Mouse (Mus musculus) liver, embryonic 15.5 days (tissue): Measurements from ENCODE around the gene Slc1a4. TPM values are rescaled to one million over a fixed set of nuclear protein-coding genes. Genes with fewer than 3 reads are reported as not detected.

Experiments
- ATAC-seq: fragments of 200-750 bp; cut with Nextera tagmentation; 2 replicates; pipeline ENCODE4 v1.8.0; 2017; ENCODE audit warnings: moderate number of reproducible peaks, mild to moderate bottlenecking, moderate library complexity; ENCODE audit not compliant: insufficient read depth
- H3K27ac ChIP-seq: fragments of 300-500 bp; sonication (generic); replicated peaks from 2 replicates; pipeline ENCODE4 v1.5.1; 2015; ENCODE audit warnings: mild to moderate bottlenecking, inconsistent platforms
- H3K27me3 ChIP-seq: fragments of 300-500 bp; sonication (generic); 2 replicates; pipeline ENCODE4 v1.6.1; 2015; ENCODE audit warnings: mild to moderate bottlenecking, inconsistent platforms
- H3K36me3 ChIP-seq: fragments of 300-500 bp; sonication (generic); replicated peaks from 2 replicates; pipeline ENCODE4 v1.6.1; 2015; ENCODE audit warnings: moderate library complexity, mild to moderate bottlenecking, inconsistent platforms
- H3K4me1 ChIP-seq: fragments of 300-500 bp; sonication (generic); replicated peaks from 2 replicates; pipeline ENCODE4 v1.6.1; 2015; ENCODE audit warnings: inconsistent platforms
- H3K4me2 ChIP-seq: fragments of 300-500 bp; sonication (generic); 2 replicates; pipeline ENCODE4 v1.6.1; 2015; ENCODE audit warnings: moderate library complexity, mild to moderate bottlenecking, inconsistent platforms
- H3K4me3 ChIP-seq: fragments of 300-500 bp; sonication (generic); replicated peaks from 2 replicates; pipeline ENCODE4 v1.5.1; 2015; ENCODE audit warnings: mild to moderate bottlenecking, inconsistent platforms
- H3K9ac ChIP-seq: fragments of 300-500 bp; sonication (generic); 2 replicates; pipeline ENCODE4 v1.6.1; 2015; ENCODE audit warnings: moderate library complexity, mild to moderate bottlenecking, inconsistent platforms
- H3K9me3 ChIP-seq: fragments of 300-500 bp; sonication (generic); replicated peaks from 2 replicates; pipeline ENCODE4 v1.6.1; 2016; ENCODE audit warnings: inconsistent platforms
- WGBS: fragments of 180-500 bp; shearing (Covaris S2); methylation state at CpG from one replicate; pipeline ENCODE4 v1.1.7; 2015; ENCODE audit warnings: mixed read lengths; ENCODE audit not compliant: insufficient replicate concordance; 5-methylcytosine and 5-hydroxymethylcytosine counted together
- polyA plus RNA-seq: library from polyadenylated mRNA; unstranded; fragments of >200 nt; fragmentation: Nextera tagmentation; extraction: Ambion mirVana; gene quantifications from 2 replicates; pipeline ENCODE4 v1.2.1, GENCODE M21; 2015

The Slc1a4 gene
- polyA plus RNA-seq, 1 experiment from 2014 or later: 9.6 TPM

DNA sequence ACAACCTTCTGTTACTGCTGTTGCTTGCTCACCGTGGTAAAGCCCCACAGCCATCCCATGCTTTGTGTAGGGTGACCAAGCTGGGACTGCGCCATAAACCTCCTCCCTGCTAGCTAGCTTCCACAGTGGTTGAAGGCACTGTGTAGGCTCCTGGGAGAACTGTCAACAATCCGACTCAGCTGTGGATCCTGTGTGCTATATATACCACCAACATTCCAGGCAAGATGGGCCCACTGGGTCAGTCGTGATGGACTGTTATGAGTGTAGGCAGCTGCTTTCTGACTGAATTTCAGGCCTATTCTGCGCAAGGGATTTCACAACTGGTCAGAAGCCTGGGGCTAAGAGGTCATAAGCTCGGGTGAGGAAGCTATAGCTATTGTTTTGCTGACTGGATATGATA is 32.6 kb downstream of the Slc1a4 start:
- WGBS: 55% methylated on average over 6 of the region's 6 CpGs
- no peak for ATAC-seq
- Histone ChIP-seq H3K36me3 (peaks cover 9% of the 10 kb centered on the region; the same call in 1 of the 2 replicates), H3K4me2 (no peak overlapping the region), H3K27ac (no peak overlapping the region), H3K9me3 (no peaks in the 10 kb centered on the region), H3K4me3 (no peak overlapping the region), H3K9ac (no peak overlapping the region), H3K27me3 (no peaks in the 10 kb centered on the region), H3K4me1 (0 out of 2 replicates have a peak, but pooled peaks cover 4% of the 10 kb centered on the region)

DNA sequence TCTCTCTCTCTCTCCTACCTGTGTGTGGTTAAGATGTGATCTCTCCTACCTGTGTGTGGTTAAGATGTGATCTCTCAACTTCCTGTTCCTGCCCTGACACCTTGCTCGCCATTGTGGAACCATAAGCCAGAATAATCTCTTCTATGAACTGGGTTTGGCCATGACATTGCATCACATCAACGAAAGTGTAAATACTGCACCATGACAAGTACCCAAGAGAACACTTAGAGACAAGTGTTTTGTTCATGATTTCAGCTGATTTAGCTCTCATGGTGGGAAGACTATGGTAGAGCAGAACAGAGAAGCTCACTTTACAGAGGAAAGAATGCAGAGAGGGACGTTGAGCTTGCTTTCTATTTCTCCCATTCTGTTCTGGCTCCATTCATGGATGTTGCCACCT is 48.0 kb downstream of the Slc1a4 start:
- no peak for ATAC-seq
- Histone ChIP-seq H3K9me3 (no peaks in the 10 kb centered on the region), H3K27me3 (no peaks in the 10 kb centered on the region), H3K9ac (no peak overlapping the region), H3K27ac (no peak overlapping the region), H3K4me2 (no peak overlapping the region), H3K36me3 (no peaks in the 10 kb centered on the region), H3K4me1 (no peaks in the 10 kb centered on the region), H3K4me3 (no peak overlapping the region)
- 43% methylated on average over 3 of the region's 3 CpGs for WGBS

GRCm38 (mm10) chr11:20282601-20283219 is 49.8 kb downstream of the Slc1a4 start:
- H3K27ac ChIP-seq: no peak overlapping the region
- H3K9me3 ChIP-seq: no peaks in the 10 kb centered on the region
- H3K4me3 ChIP-seq: no peak overlapping the region
- H3K9ac ChIP-seq: no peak overlapping the region
- no peaks in the 10 kb centered on the region for H3K4me1 ChIP-seq
- whole genome bisulfite sequencing: 57% methylated on average over 2 of the region's 2 CpGs
- H3K4me2 ChIP-seq: no peak overlapping the region
- H3K27me3 ChIP-seq: no peaks in the 10 kb centered on the region
- ATAC-seq: no peak
- no peaks in the 10 kb centered on the region for H3K36me3 ChIP-seq

- 59% methylated on average over 5 of the region's 5 CpGs for WGBS
- Histone ChIP-seq H3K9me3 (no peaks in the 10 kb centered on the region), H3K9ac (no peak overlapping the region), H3K4me2 (no peak overlapping the region), H3K4me1 (no peaks in the 10 kb centered on the region), H3K4me3 (no peak overlapping the region), H3K27ac (no peak overlapping the region), H3K36me3 (no peaks in the 10 kb centered on the region), H3K27me3 (no peaks in the 10 kb centered on the region)
- no peak for ATAC-seq
Observed at GRCm38 (mm10) chr11:20280982-20281381, 51.5 kb downstream of the Slc1a4 start.

DNA sequence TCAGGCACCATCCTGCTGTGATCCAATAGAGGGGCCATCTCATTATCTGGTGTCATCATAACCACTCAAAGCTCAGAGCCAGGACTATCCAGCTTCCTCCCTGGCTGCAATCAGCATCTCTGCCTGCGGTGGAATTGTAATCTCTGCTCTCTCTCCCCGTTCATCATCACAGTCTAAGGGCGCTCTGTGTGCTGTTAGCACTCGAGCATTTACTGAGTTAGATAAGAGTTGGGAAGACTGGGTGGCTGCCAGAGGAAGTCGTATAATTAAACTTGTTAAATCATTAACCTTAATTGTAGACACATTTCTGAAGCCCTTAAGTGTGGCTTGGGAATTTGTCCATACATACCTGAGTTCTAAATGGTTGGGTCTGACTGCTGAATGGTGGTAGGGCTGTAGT is 53.8 kb downstream of the Slc1a4 start:
- no peaks in the 10 kb centered on the region for H3K9me3 ChIP-seq
- no peak overlapping the region for H3K9ac ChIP-seq
- H3K27ac ChIP-seq: no peak overlapping the region
- ATAC-seq: no peak
- H3K27me3 ChIP-seq: no peaks in the 10 kb centered on the region
- WGBS: 25% methylated on average over 5 of the region's 5 CpGs
- no peak overlapping the region for H3K4me3 ChIP-seq
- no peaks in the 10 kb centered on the region for H3K36me3 ChIP-seq
- H3K4me2 ChIP-seq: no peak overlapping the region
- no peaks in the 10 kb centered on the region for H3K4me1 ChIP-seq

DNA sequence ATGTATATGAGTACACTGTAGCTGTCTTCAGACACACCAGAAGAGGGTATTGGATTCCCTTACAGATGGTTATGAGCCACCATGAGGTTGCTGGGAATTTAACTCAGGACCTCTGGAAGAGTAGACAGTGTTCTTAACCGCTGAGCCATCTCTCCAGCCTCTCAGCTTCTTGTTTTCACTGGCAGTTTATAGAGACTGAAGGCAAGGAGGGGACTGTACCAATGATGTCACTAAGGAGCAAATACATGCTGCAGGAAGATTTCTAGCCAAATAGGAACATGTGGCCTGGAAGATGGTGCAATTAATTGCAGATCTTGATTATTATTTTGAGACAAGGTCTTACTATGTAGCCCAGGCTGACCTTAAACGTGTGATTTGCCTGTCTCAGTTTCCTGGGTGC is 55.4 kb downstream of the Slc1a4 start:
- H3K36me3 ChIP-seq: no peaks in the 10 kb centered on the region
- H3K4me1 ChIP-seq: no peaks in the 10 kb centered on the region
- H3K4me3 ChIP-seq: no peak overlapping the region
- H3K9ac ChIP-seq: no peak overlapping the region
- WGBS: 51% methylated on average over 2 of the region's 2 CpGs
- no peaks in the 10 kb centered on the region for H3K9me3 ChIP-seq
- no peak for ATAC-seq
- H3K27me3 ChIP-seq: no peaks in the 10 kb centered on the region
- no peak overlapping the region for H3K27ac ChIP-seq
- no peak overlapping the region for H3K4me2 ChIP-seq

DNA sequence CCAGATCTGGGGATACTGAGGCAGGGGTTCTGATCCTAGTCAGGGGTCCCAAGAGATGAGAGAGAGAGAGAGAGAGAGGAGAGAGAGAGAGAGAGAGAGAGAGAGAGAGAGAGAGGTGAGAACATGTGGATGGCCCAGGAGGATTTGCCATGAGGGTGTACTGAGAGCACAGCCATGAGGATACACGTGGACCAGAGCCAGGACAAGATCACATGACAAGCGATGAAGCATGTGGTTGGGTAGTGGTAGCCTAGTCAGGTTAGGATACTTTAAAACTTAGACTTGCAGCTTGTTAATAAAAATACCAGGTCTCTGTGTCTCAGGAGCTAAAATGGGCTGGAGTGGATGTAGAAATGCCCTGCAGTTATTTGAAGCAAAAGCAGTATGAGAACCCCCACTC is 56.5 kb downstream of the Slc1a4 start:
- WGBS: 47% methylated on average over 2 of the region's 2 CpGs
- H3K27me3 ChIP-seq: no peaks in the 10 kb centered on the region
- ATAC-seq: no peak

DNA sequence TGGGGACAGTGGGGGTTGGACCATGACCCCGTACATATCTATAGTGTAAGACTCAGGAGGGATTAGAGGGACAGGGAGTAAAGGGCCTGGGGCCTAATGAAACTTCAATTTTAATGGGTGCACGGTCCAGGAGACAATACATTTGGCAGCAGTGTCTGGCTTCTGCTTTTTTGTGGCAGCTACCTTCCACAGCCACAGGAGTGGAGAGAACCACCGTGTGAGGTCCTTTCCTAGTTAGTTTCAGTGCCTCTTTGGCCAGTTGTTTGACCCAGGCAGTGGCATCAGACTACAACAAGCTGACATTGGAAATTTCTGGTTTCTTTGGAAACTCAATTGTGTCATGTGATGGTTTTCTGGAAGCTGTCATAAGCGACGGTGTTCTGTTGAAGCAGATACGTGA is 62.6 kb downstream of the Slc1a4 start:
- H3K9ac ChIP-seq: no peak overlapping the region
- no peaks in the 10 kb centered on the region for H3K27me3 ChIP-seq
- H3K9me3 ChIP-seq: no peaks in the 10 kb centered on the region
- no peak overlapping the region for H3K4me3 ChIP-seq
- H3K36me3 ChIP-seq: no peaks in the 10 kb centered on the region
- 61% methylated on average over 6 of the region's 6 CpGs for WGBS
- no peak for ATAC-seq
- no peak overlapping the region for H3K27ac ChIP-seq
- no peaks in the 10 kb centered on the region for H3K4me1 ChIP-seq
- H3K4me2 ChIP-seq: no peak overlapping the region

More for the DNA sequence above, 56.5 kb downstream of the Slc1a4 start:
- Histone ChIP-seq H3K9ac (no peak overlapping the region), H3K9me3 (no peaks in the 10 kb centered on the region), H3K36me3 (no peaks in the 10 kb centered on the region), H3K27ac (no peak overlapping the region), H3K4me3 (no peak overlapping the region), H3K4me2 (no peak overlapping the region), H3K4me1 (no peaks in the 10 kb centered on the region)

DNA sequence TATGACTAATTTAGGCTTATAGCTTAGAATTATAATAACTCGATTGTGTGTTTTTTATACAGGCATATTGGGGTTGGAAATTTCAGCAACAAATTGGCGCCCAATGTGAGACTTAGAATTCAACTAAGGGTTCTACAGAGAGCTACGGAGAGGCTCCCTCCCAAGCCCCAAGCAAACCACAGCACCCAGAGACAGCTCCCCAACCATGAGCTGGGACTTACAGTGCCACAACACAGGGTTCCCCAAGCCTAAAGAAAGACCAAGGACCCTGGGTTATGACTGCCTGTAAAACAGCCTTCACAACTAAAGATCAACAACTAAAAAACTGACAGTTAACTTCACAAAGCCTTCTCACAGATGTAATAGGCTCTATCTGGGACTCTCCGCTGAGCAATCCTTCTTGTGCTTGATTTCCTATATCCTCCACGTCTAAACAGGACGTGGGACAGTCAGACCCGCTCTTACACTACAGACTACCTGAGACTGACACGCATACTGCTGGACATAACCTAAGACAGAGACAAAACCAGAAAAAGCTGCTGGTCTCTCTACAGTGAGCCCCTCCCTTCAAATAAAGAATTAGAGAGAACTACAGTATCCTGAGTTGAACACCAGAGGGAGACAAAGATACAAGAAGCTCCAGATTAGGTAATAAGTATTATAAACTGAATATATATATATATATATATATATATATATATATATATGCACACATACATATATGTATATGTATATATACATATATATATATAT is 69.7 kb downstream of the Slc1a4 start:
- 46% methylated on average over 8 of the region's 8 CpGs for WGBS
- Histone ChIP-seq H3K27ac (no peak overlapping the region), H3K9ac (no peak overlapping the region), H3K4me2 (no peak overlapping the region), H3K4me3 (no peak overlapping the region), H3K27me3 (no peaks in the 10 kb centered on the region; the same call in 1 of the 2 replicates), H3K4me1 (no peaks in the 10 kb centered on the region), H3K9me3 (no peaks in the 10 kb centered on the region), H3K36me3 (no peaks in the 10 kb centered on the region)
- no peak for ATAC-seq

GRCm38 (mm10) chr11:20254791-20255190 is 77.7 kb downstream of the Slc1a4 start:
- ATAC-seq: no peak
- WGBS: 68% methylated on average over 4 of the region's 4 CpGs

DNA sequence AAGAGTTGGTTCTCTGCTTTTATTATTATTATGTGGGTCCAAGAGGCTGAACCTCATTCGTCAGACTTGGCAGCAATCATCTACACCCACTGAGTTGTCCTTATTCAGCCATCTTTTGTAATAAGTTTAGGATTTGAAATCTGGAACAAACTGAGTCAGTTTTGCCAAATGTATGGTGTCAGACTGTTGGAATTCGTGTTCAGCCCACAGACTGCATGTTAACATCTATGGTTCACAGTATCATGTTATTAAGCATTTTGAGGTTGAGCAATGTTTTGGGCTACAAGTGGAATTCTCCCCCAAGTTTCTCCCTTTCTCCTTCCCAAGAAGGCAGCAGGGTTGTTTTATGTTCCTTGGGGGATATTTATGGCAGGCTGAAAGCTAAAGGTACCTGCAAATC is 79.4 kb downstream of the Slc1a4 start:
- H3K4me3 ChIP-seq: no peak overlapping the region
- no peak overlapping the region for H3K9ac ChIP-seq
- ATAC-seq: no peak
- no peaks in the 10 kb centered on the region for H3K9me3 ChIP-seq
- no peak overlapping the region for H3K4me2 ChIP-seq
- 49% methylated on average over 2 of the region's 2 CpGs for WGBS
- H3K4me1 ChIP-seq: peaks cover 27% of the 10 kb centered on the region
- no peak overlapping the region for H3K27ac ChIP-seq
- peaks cover 3% of the 10 kb centered on the region; the same call in 1 of the 2 replicates for H3K27me3 ChIP-seq
- H3K36me3 ChIP-seq: no peaks in the 10 kb centered on the region

More at GRCm38 (mm10) chr11:20254791-20255190, 77.7 kb downstream of the Slc1a4 start:
- H3K27ac ChIP-seq: no peak overlapping the region
- no peaks in the 10 kb centered on the region for H3K36me3 ChIP-seq
- no peaks in the 10 kb centered on the region for H3K9me3 ChIP-seq
- H3K4me3 ChIP-seq: no peak overlapping the region
- peaks cover 3% of the 10 kb centered on the region; the same call in 1 of the 2 replicates for H3K27me3 ChIP-seq
- peaks cover 14% of the 10 kb centered on the region for H3K4me1 ChIP-seq
- H3K9ac ChIP-seq: no peak overlapping the region
- no peak overlapping the region for H3K4me2 ChIP-seq
